Mouse (Mus musculus) embryonic stem cell, embryonic (primary cell): ENCODE data around the gene 6430548M08Rik.

Experiments used
- CTCF ChIA-PET, 4 experiments: fragments of 300-600 bp in 2 of 4; fragments of 350-600 bp in 2 of 4; sonication (Branson Sonifier 250); formaldehyde crosslinking; loops; one replicate each; lab custom pipeline; 2022; ENCODE audit warnings: inconsistent platforms in 2 of 4; lab: Charles Lee
- POLR2A ChIA-PET, 4 experiments: fragments of 300-600 bp in 2 of 4; fragments of 350-600 bp in 2 of 4; sonication (Branson Sonifier 250); formaldehyde crosslinking; loops; one replicate each; lab custom pipeline; 2022; ENCODE audit warnings: antibody characterized with exemption in 4 of 4, inconsistent platforms in 1 of 4; lab: Charles Lee

6430548M08Rik gene

GRCm38 (mm10) chr8:120096486-120096885, 17.5 kb upstream of the 6430548M08Rik start:
- ChIA-PET POLR2A (no interaction called here), CTCF (no interaction called here)

GRCm38 (mm10) chr8:120100388-120101067, 13.4 kb upstream of the 6430548M08Rik start:
- CTCF ChIA-PET, result interaction anchor here in 3 of 4 experiments (0.5 to 1.4 kb wide), 8 partner anchors 9 to 1282 kb away, joined by 3 to 7 read pairs (median 4); partner anchors contain the start of gene 6430548M08Rik (in 1 of the 3)

GRCm38 (mm10) chr8:120101068-120101972, 12.6 kb upstream of the 6430548M08Rik start, which contains the start of gene Zdhhc7:
TSS of gene Zdhhc7 (minus strand) at chr8:120101482.
- ChIA-PET CTCF (interaction anchor here in 2 of 4 experiments (1.0 to 1.4 kb wide), 4 partner anchors 8 to 22 kb away, joined by 3 to 4 read pairs (median 4); no protein-coding TSS in a partner anchor), POLR2A (interaction anchor here in 3 of 4 experiments (0.5 to 2.4 kb wide), 5 partner anchors 9 to 76 kb away, joined by 3 to 16 read pairs (median 4); partner anchors contain the start of genes 6430548M08Rik (in 2 of the 3) and Fam92b (in 1 of the 3))

More at GRCm38 (mm10) chr8:120100388-120101067, 13.4 kb upstream of the 6430548M08Rik start:
- POLR2A ChIA-PET, result interaction anchor here in 3 of 4 experiments (0.6 to 1.6 kb wide), 4 partner anchors 13 to 139 kb away, joined by 3 to 6 read pairs (median 4); partner anchors contain the start of genes 6430548M08Rik (in 1 of the 3) and Fam92b (in 1 of the 3)

GRCm38 (mm10) chr8:120103916-120104315, 10.0 kb upstream of the 6430548M08Rik start:
- ChIA-PET POLR2A (interaction anchor here in 3 of 4 experiments (0.8 to 2.4 kb wide), 4 partner anchors 9 to 10 kb away, joined by 3 to 16 read pairs (median 3); partner anchors contain the start of gene 6430548M08Rik (in 2 of the 3)), CTCF (interaction anchor here in 2 of 4 experiments (1.0 to 1.1 kb wide), 2 partner anchors 11 to 492 kb away, joined by 3 read pairs; no protein-coding TSS in a partner anchor)

GRCm38 (mm10) chr8:120104721-120105272, 9.2 kb upstream of the 6430548M08Rik start:
- ChIA-PET POLR2A (interaction anchor here in 2 of 4 experiments (1.2 to 1.5 kb wide), 2 partner anchors 9 to 404 kb away, joined by 3 to 6 read pairs; partner anchors contain the start of gene 6430548M08Rik (in 1 of the 2)), CTCF (no interaction called here)

GRCm38 (mm10) chr8:120109149-120109548, 4.8 kb upstream of the 6430548M08Rik start:
- POLR2A ChIA-PET, result no interaction called here
- CTCF ChIA-PET, result interaction anchor here in 2 of 4 experiments (0.6 to 1.6 kb wide), 2 partner anchors 9 to 1387 kb away, joined by 4 to 6 read pairs; no protein-coding TSS in a partner anchor

- CTCF ChIA-PET, result interaction anchor here in 2 of 4 experiments (0.6 to 0.7 kb wide), 2 partner anchors 183 to 368 kb away, joined by 3 read pairs; no protein-coding TSS in a partner anchor
- POLR2A ChIA-PET, result interaction anchor here in 1 of 4 experiments (0.7 kb wide), 1 partner anchor 40 kb away, joined by 5 read pairs; no protein-coding TSS in a partner anchor
These were observed 3.0 kb upstream of the 6430548M08Rik start for GRCm38 (mm10) chr8:120110966-120111365.

- POLR2A ChIA-PET, result interaction anchor here in 1 of 4 experiments (0.7 kb wide), 1 partner anchor 40 kb away, joined by 5 read pairs; no protein-coding TSS in a partner anchor
- CTCF ChIA-PET, result interaction anchor here in 2 of 4 experiments (0.6 to 0.7 kb wide), 2 partner anchors 184 to 368 kb away, joined by 3 read pairs; no protein-coding TSS in a partner anchor
These were observed 2.6 kb upstream of the 6430548M08Rik start for GRCm38 (mm10) chr8:120111382-120111781.

GRCm38 (mm10) chr8:120112535-120112934, 1.4 kb upstream of the 6430548M08Rik start:
- CTCF ChIA-PET, result interaction anchor here in 1 of 4 experiments (1.6 kb wide), 1 partner anchor 12 kb away, joined by 3 read pairs; no protein-coding TSS in a partner anchor

GRCm38 (mm10) chr8:120113306-120113705, 646 bp upstream of the 6430548M08Rik start:
- ChIA-PET POLR2A (interaction anchor here in 3 of 4 experiments (0.9 to 3.2 kb wide), 14 partner anchors 8 to 554 kb away, joined by 3 to 16 read pairs (median 3); partner anchors contain the start of genes Gm20388 (in 1 of the 3), Tldc1 (in 1 of the 3) and Usp10 (in 1 of the 3)), CTCF (interaction anchor here (0.6 to 2.3 kb wide), 17 partner anchors 13 to 437 kb away, joined by 3 to 11 read pairs (median 4); partner anchors contain the start of gene Tldc1 (in 1 of the 4))

More at GRCm38 (mm10) chr8:120112535-120112934, 1.4 kb upstream of the 6430548M08Rik start:
- POLR2A ChIA-PET, result interaction anchor here in 2 of 4 experiments (1.5 to 3.2 kb wide), 2 partner anchors 9 to 10 kb away, joined by 3 to 16 read pairs; no protein-coding TSS in a partner anchor

- ChIA-PET POLR2A (interaction anchor here in 3 of 4 experiments (0.5 to 3.2 kb wide), 19 partner anchors 9 to 1465 kb away, joined by 3 to 16 read pairs (median 3); partner anchors contain the start of genes Fbxo31 (in 1 of the 3), Gins2 (in 1 of the 3), Gm20388 (in 1 of the 3) and Tldc1 (in 1 of the 3)), CTCF (interaction anchor here (0.6 to 2.3 kb wide), 17 partner anchors 11 to 1736 kb away, joined by 3 to 11 read pairs (median 4); partner anchors contain the start of gene Tldc1 (in 1 of the 4))
These were observed 426 bp downstream of the 6430548M08Rik start for GRCm38 (mm10) chr8:120114315-120114841.

GRCm38 (mm10) chr8:120116600-120116999, 2.6 kb downstream of the 6430548M08Rik start:
- ChIA-PET POLR2A (no interaction called here), CTCF (no interaction called here)

- ChIA-PET CTCF (no interaction called here), POLR2A (interaction anchor here in 2 of 4 experiments (0.6 to 0.8 kb wide), 2 partner anchors 18 to 1106 kb away, joined by 3 read pairs; no protein-coding TSS in a partner anchor)
These were observed 4.2 kb downstream of the 6430548M08Rik start for GRCm38 (mm10) chr8:120118162-120118561.

GRCm38 (mm10) chr8:120118847-120119246, 4.9 kb downstream of the 6430548M08Rik start:
- CTCF ChIA-PET, result no interaction called here
- POLR2A ChIA-PET, result interaction anchor here in 1 of 4 experiments (0.6 kb wide), 1 partner anchor 1107 kb away, joined by 3 read pairs; no protein-coding TSS in a partner anchor

GRCm38 (mm10) chr8:120119429-120119828, 5.5 kb downstream of the 6430548M08Rik start:
- ChIA-PET POLR2A (no interaction called here), CTCF (no interaction called here)

GRCm38 (mm10) chr8:120119931-120120330, 6.0 kb downstream of the 6430548M08Rik start:
- ChIA-PET POLR2A (no interaction called here), CTCF (interaction anchor here in 1 of 4 experiments (0.9 kb wide), 1 partner anchor 53 kb away, joined by 4 read pairs; no protein-coding TSS in a partner anchor)
